Mouse (Mus musculus) hindbrain, embryonic 13.5 days (tissue): ENCODE measurements at regions not wholly inside any gene's neighbourhood (a gene's known extent, or its start where the extent isn't known, plus 50 kb on each side); places are given as distances from the start of the nearest gene placed in this dataset.

Source experiments
- ATAC-seq: fragments of 200-750 bp; cut with Nextera tagmentation; 2 replicates; pipeline ENCODE4 v1.8.0; 2017; ENCODE audit warnings: moderate TSS enrichment; ENCODE audit not compliant: low FRiP score
- H3K27ac ChIP-seq: fragments of 300-500 bp; sonication (generic); 2 replicates; pipeline ENCODE4 v1.5.1; 2015; ENCODE audit warnings: inconsistent platforms, mild to moderate bottlenecking, moderate library complexity
- H3K27me3 ChIP-seq: fragments of 300-500 bp; sonication (generic); 2 replicates; pipeline ENCODE4 v1.6.1; 2015; ENCODE audit warnings: mild to moderate bottlenecking, inconsistent platforms
- H3K36me3 ChIP-seq: fragments of 300-500 bp; sonication (generic); 2 replicates; pipeline ENCODE4 v1.6.1; 2015; ENCODE audit warnings: mild to moderate bottlenecking, inconsistent platforms
- H3K4me1 ChIP-seq: fragments of 300-500 bp; sonication (generic); replicated peaks from 2 replicates; pipeline ENCODE4 v1.6.1; 2015; ENCODE audit warnings: inconsistent platforms
- H3K4me2 ChIP-seq: fragments of 300-500 bp; sonication (generic); 2 replicates; pipeline ENCODE4 v1.6.1; 2015; ENCODE audit warnings: inconsistent platforms, mild to moderate bottlenecking, moderate library complexity
- H3K4me3 ChIP-seq: fragments of 300-500 bp; sonication (generic); 2 replicates; pipeline ENCODE4 v1.5.1; 2015; ENCODE audit warnings: mild to moderate bottlenecking, inconsistent platforms
- H3K9ac ChIP-seq: fragments of 300-500 bp; sonication (generic); 2 replicates; pipeline ENCODE4 v1.6.1; 2015; ENCODE audit warnings: mild to moderate bottlenecking, inconsistent platforms
- H3K9me3 ChIP-seq: fragments of 300-500 bp; sonication (generic); 2 replicates; pipeline ENCODE4 v1.6.1; 2016; ENCODE audit warnings: inconsistent platforms
- WGBS: fragments of 180-500 bp; shearing (Covaris S2); methylation state at CpG from one replicate; pipeline ENCODE4 v1.1.7; 2015; 5-methylcytosine and 5-hydroxymethylcytosine counted together

GRCm38 (mm10) chr16:24207056-24207455 lies 186.3 kb upstream of the Lpp start:
- no peaks in the 10 kb centered on the region for H3K27me3 ChIP-seq
- H3K4me3 ChIP-seq, result no peak overlapping the region
- no peaks in the 10 kb centered on the region for H3K4me1 ChIP-seq
- H3K9ac ChIP-seq, result no peak overlapping the region
- ATAC-seq, result no peak
- WGBS, result 42% methylated on average over 4 of the region's 4 CpGs
- no peaks in the 10 kb centered on the region for H3K36me3 ChIP-seq
- H3K9me3 ChIP-seq, result no peaks in the 10 kb centered on the region
- no peak overlapping the region for H3K27ac ChIP-seq
- no peak overlapping the region for H3K4me2 ChIP-seq

- Histone ChIP-seq H3K4me1 (no peaks in the 10 kb centered on the region), H3K4me3 (no peak overlapping the region), H3K9me3 (no peaks in the 10 kb centered on the region), H3K4me2 (no peak overlapping the region), H3K9ac (no peak overlapping the region), H3K36me3 (no peaks in the 10 kb centered on the region), H3K27ac (no peak overlapping the region), H3K27me3 (no peaks in the 10 kb centered on the region)
- WGBS, result 72% methylated on average over 4 of the region's 4 CpGs
- ATAC-seq, result no peak
Observed at GRCm38 (mm10) chr16:24206461-24206861, 186.8 kb upstream of the Lpp start.

- Histone ChIP-seq H3K4me1 (no peaks in the 10 kb centered on the region), H3K36me3 (no peaks in the 10 kb centered on the region), H3K4me2 (no peak overlapping the region), H3K4me3 (no peak overlapping the region), H3K27me3 (no peaks in the 10 kb centered on the region), H3K9ac (no peak overlapping the region), H3K9me3 (no peaks in the 10 kb centered on the region), H3K27ac (no peak overlapping the region)
- 73% methylated on average over 5 of the region's 5 CpGs for WGBS
- no peak for ATAC-seq
Observed at GRCm38 (mm10) chr16:24205594-24205993, 187.7 kb upstream of the Lpp start.

GRCm38 (mm10) chr16:24204064-24204730 lies 189.1 kb upstream of the Lpp start:
- Histone ChIP-seq H3K27me3 (no peaks in the 10 kb centered on the region), H3K9me3 (no peaks in the 10 kb centered on the region), H3K9ac (no peak overlapping the region), H3K27ac (no peak overlapping the region), H3K4me1 (no peaks in the 10 kb centered on the region), H3K36me3 (no peaks in the 10 kb centered on the region), H3K4me3 (no peak overlapping the region), H3K4me2 (no peak overlapping the region)
- 94% methylated on average over 4 of the region's 4 CpGs for WGBS
- no peak for ATAC-seq

GRCm38 (mm10) chr16:24202653-24203052 lies 190.7 kb upstream of the Lpp start:
- Histone ChIP-seq H3K9ac (no peak overlapping the region), H3K4me3 (no peak overlapping the region), H3K27ac (no peak overlapping the region), H3K4me1 (no peaks in the 10 kb centered on the region), H3K9me3 (no peaks in the 10 kb centered on the region), H3K36me3 (no peaks in the 10 kb centered on the region), H3K4me2 (no peak overlapping the region), H3K27me3 (no peaks in the 10 kb centered on the region)
- 80% methylated on average over 5 of the region's 5 CpGs for WGBS
- no peak for ATAC-seq

- H3K4me1 ChIP-seq, result no peaks in the 10 kb centered on the region
- no peaks in the 10 kb centered on the region for H3K36me3 ChIP-seq
- H3K9ac ChIP-seq, result no peak overlapping the region
- no peaks in the 10 kb centered on the region for H3K9me3 ChIP-seq
- no peaks in the 10 kb centered on the region for H3K27me3 ChIP-seq
- no peak overlapping the region for H3K4me2 ChIP-seq
- no peak for ATAC-seq
- no peak overlapping the region for H3K27ac ChIP-seq
- 86% methylated on average over 7 of the region's 7 CpGs for WGBS
- no peak overlapping the region for H3K4me3 ChIP-seq
Observed at GRCm38 (mm10) chr16:24201455-24201854, 191.9 kb upstream of the Lpp start.

GRCm38 (mm10) chr16:24200200-24200599 lies 193.1 kb upstream of the Lpp start:
- Histone ChIP-seq H3K9me3 (no peaks in the 10 kb centered on the region), H3K9ac (no peak overlapping the region), H3K27me3 (no peaks in the 10 kb centered on the region), H3K36me3 (no peaks in the 10 kb centered on the region), H3K27ac (no peak overlapping the region), H3K4me1 (no peaks in the 10 kb centered on the region), H3K4me3 (no peak overlapping the region), H3K4me2 (no peak overlapping the region)
- no peak for ATAC-seq
- whole genome bisulfite sequencing, result 86% methylated on average over 5 of the region's 5 CpGs

- Histone ChIP-seq H3K27ac (no peak overlapping the region), H3K9ac (no peak overlapping the region), H3K4me2 (no peak overlapping the region), H3K36me3 (no peaks in the 10 kb centered on the region), H3K9me3 (no peaks in the 10 kb centered on the region), H3K4me3 (no peak overlapping the region), H3K27me3 (no peaks in the 10 kb centered on the region), H3K4me1 (no peaks in the 10 kb centered on the region)
- WGBS, result 82% methylated on average over 18 of the region's 18 CpGs
- ATAC-seq, result no peak
Observed at GRCm38 (mm10) chr16:24199408-24200167, 193.7 kb upstream of the Lpp start.

GRCm38 (mm10) chr16:24198291-24198690 lies 195.0 kb upstream of the Lpp start:
- Histone ChIP-seq H3K9me3 (no peaks in the 10 kb centered on the region), H3K4me3 (no peak overlapping the region), H3K36me3 (no peaks in the 10 kb centered on the region), H3K27me3 (no peaks in the 10 kb centered on the region), H3K9ac (no peak overlapping the region), H3K27ac (no peak overlapping the region), H3K4me1 (no peaks in the 10 kb centered on the region), H3K4me2 (no peak overlapping the region)
- no peak for ATAC-seq

- H3K36me3 ChIP-seq, result no peaks in the 10 kb centered on the region
- no peak overlapping the region for H3K27ac ChIP-seq
- no peak overlapping the region for H3K4me3 ChIP-seq
- WGBS, result 82% methylated on average over 5 of the region's 5 CpGs
- H3K9me3 ChIP-seq, result no peaks in the 10 kb centered on the region
- H3K27me3 ChIP-seq, result no peaks in the 10 kb centered on the region
- H3K4me1 ChIP-seq, result no peaks in the 10 kb centered on the region
- ATAC-seq, result no peak
- H3K9ac ChIP-seq, result no peak overlapping the region
- H3K4me2 ChIP-seq, result no peak overlapping the region
Observed at GRCm38 (mm10) chr16:24197618-24198017, 195.7 kb upstream of the Lpp start.

GRCm38 (mm10) chr16:24193945-24194344 lies 199.4 kb upstream of the Lpp start:
- H3K4me3 ChIP-seq, result no peak overlapping the region

GRCm38 (mm10) chr16:24193251-24193873 lies 199.9 kb upstream of the Lpp start:
- ATAC-seq, result no peak
- Histone ChIP-seq H3K9ac (no peak overlapping the region), H3K4me3 (no peak overlapping the region), H3K36me3 (no peaks in the 10 kb centered on the region), H3K4me2 (no peak overlapping the region), H3K9me3 (no peaks in the 10 kb centered on the region), H3K27ac (no peak overlapping the region), H3K4me1 (no peaks in the 10 kb centered on the region), H3K27me3 (no peaks in the 10 kb centered on the region)
- WGBS, result 77% methylated on average over 15 of the region's 15 CpGs

More at GRCm38 (mm10) chr16:24193945-24194344, 199.4 kb upstream of the Lpp start:
- H3K9ac ChIP-seq, result no peak overlapping the region
- no peaks in the 10 kb centered on the region for H3K36me3 ChIP-seq
- 80% methylated on average over 2 of the region's 2 CpGs for WGBS
- no peak overlapping the region for H3K27ac ChIP-seq
- no peaks in the 10 kb centered on the region for H3K9me3 ChIP-seq
- no peak for ATAC-seq
- H3K4me2 ChIP-seq, result no peak overlapping the region
- no peaks in the 10 kb centered on the region for H3K27me3 ChIP-seq
- no peaks in the 10 kb centered on the region for H3K4me1 ChIP-seq

GRCm38 (mm10) chr16:24192013-24192412 lies 201.3 kb upstream of the Lpp start:
- H3K36me3 ChIP-seq, result no peaks in the 10 kb centered on the region
- H3K4me1 ChIP-seq, result no peaks in the 10 kb centered on the region
- no peak overlapping the region for H3K4me2 ChIP-seq
- WGBS, result 84% methylated on average over 1 of the region's 1 CpGs
- no peak overlapping the region for H3K9ac ChIP-seq
- no peaks in the 10 kb centered on the region for H3K27me3 ChIP-seq
- no peak overlapping the region for H3K27ac ChIP-seq
- ATAC-seq, result no peak
- no peaks in the 10 kb centered on the region for H3K9me3 ChIP-seq
- H3K4me3 ChIP-seq, result no peak overlapping the region
